Mouse (Mus musculus) E14TG2a.4 (cell line): ENCODE results near the gene Parp3.

ENCODE experiments used
- CTCF ChIP-seq: conservative IDR thresholded peaks from 2 replicates; pipeline ENCODE4 v1.5.1; 2014; ENCODE audit warnings: low read length
- POU5F1 ChIP-seq: IDR thresholded peaks from 2 replicates; pipeline ENCODE4 v1.6.1; 2014; ENCODE audit warnings: low read length, borderline replicate concordance

- TF ChIP-seq CTCF (no peak), POU5F1 (no peak)
These were observed 43.4 kb downstream of the Parp3 start for GRCm38 (mm10) chr9:106433389-106433788.
